Mouse (Mus musculus): Measurements from ENCODE around the gene Asphd1.

- TF ChIP-seq POLR2A (IDR thresholded peaks at IDR 0.05; ENCODE audit: extremely low read depth, insufficient read depth, low read length) (0 out of 2 replicates have a peak, but pooled peaks have one; percentile 15), CTCF (IDR thresholded peaks at IDR 0.05; ENCODE audit: extremely low read depth, insufficient read depth, low read length) (no peak)
Observed at GRCm38 (mm10) chr7:126951741-126952140, 2.4 kb upstream of the Asphd1 start.
